Comparison of ENCODE assay signal across 9 mouse cellular contexts in genomic region chr15:82969206-82969721, GRCm38 (mm10). TPM values are rescaled to one million over a fixed set of nuclear protein-coding genes. Genes with fewer than 3 reads are reported as not detected.
DNase-seq lines count a peak whose midpoint lies in the region; ATAC-seq and TF ChIP-seq lines count a peak whose summit lies in the region.
"Had no signal": no experiment of that assay in that cellular context is flagged by ENCODE, and none has a peak within 500 bp of the region (broad histone marks: within the 10 kb centered on the region; RNA-seq: fewer than 3 reads in every experiment).

No protein-coding gene starts in this region.

- 16% methylated on average over 6 of the region's 6 CpGs for WGBS in stomach, embryonic 14.5 days
- 37% methylated on average over 6 of the region's 6 CpGs for WGBS in stomach, postnatal 0 days
- WGBS in limb, embryonic 11.5 days = 17% methylated on average over 6 of the region's 6 CpGs
- 61% methylated on average over 6 of the region's 6 CpGs for WGBS in olfactory bulb, adult 2 months

- H3K4me3 ChIP-seq in stomach, embryonic 14.5 days (ENCODE audit: low read depth, low read length) = no peak overlapping the region
- H3K4me3 ChIP-seq in stomach, postnatal 0 days (ENCODE audit: low read depth, low read length) = no peak overlapping the region
- H3K4me3 ChIP-seq in limb, embryonic 11.5 days (ENCODE audit: low read depth, low read length) = no peak overlapping the region
- H3K4me3 ChIP-seq in olfactory bulb, adult 2 months (ENCODE audit: insufficient read depth, low read depth, low read length) = no peak overlapping the region
- H3K4me3 ChIP-seq: gastrocnemius, adult 2 months had no signal

- peak overlapping the region; percentile 68 for H3K27ac ChIP-seq in stomach, embryonic 14.5 days (ENCODE audit: low read length)
- H3K27ac ChIP-seq in stomach, postnatal 0 days (replicated peaks) = no peak overlapping the region
- H3K27ac ChIP-seq in limb, embryonic 11.5 days (replicated peaks; ENCODE audit: low read depth, low read length) = peak overlapping the region; percentile 49
- peak overlapping the region; percentile 52 for H3K27ac ChIP-seq in olfactory bulb, adult 2 months (ENCODE audit: insufficient read depth, low read depth, low read length)
- H3K27ac ChIP-seq: gastrocnemius, adult 2 months had no signal

- H3K4me2 ChIP-seq in stomach, embryonic 14.5 days (replicated peaks; ENCODE audit: low read depth, low read length) = no peak overlapping the region
- no peak overlapping the region; the same call in 1 of the 2 replicates for H3K4me2 ChIP-seq in stomach, postnatal 0 days (replicated peaks; ENCODE audit: low read depth)
- peak overlapping the region; percentile 40 for H3K4me2 ChIP-seq in limb, embryonic 11.5 days (ENCODE audit: low read depth, severe bottlenecking)

- H3K9ac ChIP-seq in stomach, embryonic 14.5 days (replicated peaks; ENCODE audit: low read depth, low read length) = no peak overlapping the region
- no peak overlapping the region for H3K9ac ChIP-seq in stomach, postnatal 0 days (ENCODE audit: low read length)
- 0 out of 2 replicates have a peak overlapping the region, but pooled peaks have one; percentile 18 for H3K9ac ChIP-seq in limb, embryonic 11.5 days (ENCODE audit: low read length)

- H3K27me3 ChIP-seq in stomach, embryonic 14.5 days (ENCODE audit: control insufficient read depth, insufficient read depth, low read length) = no peaks in the 10 kb centered on the region
- no peaks in the 10 kb centered on the region; the same call in 1 of the 2 replicates for H3K27me3 ChIP-seq in stomach, postnatal 0 days (ENCODE audit: control insufficient read depth, insufficient read depth, low read length)
- 0 out of 2 replicates have a peak, but pooled peaks cover 3% of the 10 kb centered on the region for H3K27me3 ChIP-seq in limb, embryonic 11.5 days (ENCODE audit: control insufficient read depth, insufficient read depth, low read length)

- H3K9me3 ChIP-seq in stomach, embryonic 14.5 days (ENCODE audit: control insufficient read depth, low read depth, low read length) = no peaks in the 10 kb centered on the region
- no peaks in the 10 kb centered on the region for H3K9me3 ChIP-seq in stomach, postnatal 0 days (ENCODE audit: control insufficient read depth, low read length)
- H3K9me3 ChIP-seq in limb, embryonic 11.5 days (ENCODE audit: control insufficient read depth, low read length) = no peaks in the 10 kb centered on the region

- H3K4me1 ChIP-seq in stomach, embryonic 14.5 days (ENCODE audit: control insufficient read depth, insufficient read depth, low read length) = peaks cover 25% of the 10 kb centered on the region
- H3K4me1 ChIP-seq in stomach, postnatal 0 days (replicated peaks; ENCODE audit: control insufficient read depth, insufficient read depth) = no peaks in the 10 kb centered on the region; the same call in 1 of the 2 replicates
- H3K4me1 ChIP-seq in limb, embryonic 11.5 days (ENCODE audit: control insufficient read depth, insufficient read depth, low read length) = peaks cover 25% of the 10 kb centered on the region
- H3K4me1 ChIP-seq in olfactory bulb, adult 2 months (ENCODE audit: control insufficient read depth, insufficient read depth, low read length) = peaks cover 33% of the 10 kb centered on the region

- no peak for TF ChIP-seq POLR2A in olfactory bulb, adult 2 months (IDR thresholded peaks at IDR 0.05; ENCODE audit: insufficient read depth, low read depth, low read length)

- no peak for ATAC-seq in stomach, embryonic 14.5 days (ENCODE audit: insufficient number of reproducible peaks, insufficient read depth, low FRiP score, low read depth)
- no peak for ATAC-seq in stomach, postnatal 0 days (ENCODE audit: low FRiP score, low TSS enrichment)
- ATAC-seq in limb, embryonic 11.5 days (ENCODE audit: insufficient number of reproducible peaks, low FRiP score, low TSS enrichment, low read depth) = no peak

- no peak for TF ChIP-seq CTCF in stomach, postnatal 0 days (IDR thresholded peaks at IDR 0.05; ENCODE audit: low read depth)
- TF ChIP-seq CTCF in olfactory bulb, adult 2 months (IDR thresholded peaks at IDR 0.05; ENCODE audit: insufficient read depth, low read depth, low read length) = no peak

- peak; percentile 62 to 70 for DNase-seq in adrenal gland, adult (ENCODE audit: inconsistent age in 2 of 2, low spot score in 1 of 2)
- DNase-seq in adrenal gland, adult 18-20 months (ENCODE audit: low spot score in 2 of 2) = no peak
- no peak for DNase-seq in stomach, postnatal 0 days (ENCODE audit: low spot score)
- no peak for DNase-seq in limb, embryonic 11.5 days (ENCODE audit: low spot score)
- no peak for DNase-seq in cerebellum, adult 18-20 months
- DNase-seq in kidney, postnatal 25 days = no peak
- DNase-seq: gastrocnemius, adult 2 months had no signal

- no peaks in the 10 kb centered on the region for H3K36me3 ChIP-seq in stomach, embryonic 14.5 days (ENCODE audit: control insufficient read depth, insufficient read depth, low read length)
- no peaks in the 10 kb centered on the region for H3K36me3 ChIP-seq in stomach, postnatal 0 days (ENCODE audit: control insufficient read depth, insufficient read depth, low read length)
- no peaks in the 10 kb centered on the region for H3K36me3 ChIP-seq in limb, embryonic 11.5 days (ENCODE audit: control insufficient read depth, insufficient read depth, low read length)

- TF ChIP-seq EP300 in stomach, postnatal 0 days (optimal IDR thresholded peaks at IDR 0.05) = no peak

RNA-seq across cellular contexts. Expression of gene Tcf20, which starts 18.4 kb away (rescaled TPM):
- total RNA-seq in adrenal gland, adult 18-20 months (2021) = 10 to 100 TPM; 84.4 to 91.1 TPM
- 15.0 and 15.5 TPM in 2 replicates for polyA plus RNA-seq in stomach, embryonic 14.5 days (2014; fragmentation: Nextera tagmentation; extraction: Ambion mirVana)
- polyA plus RNA-seq in stomach, postnatal 0 days (2015; fragmentation: Nextera tagmentation; extraction: Ambion mirVana) = 3.6 and 3.7 TPM in 2 replicates
- 12.3 and 14.3 TPM in 2 replicates for polyA plus RNA-seq in limb, embryonic 11.5 days (2014; fragmentation: Nextera tagmentation; extraction: Ambion mirVana)
- polyA plus RNA-seq in olfactory bulb, adult 2 months (2012; ENCODE audit: insufficient read depth, insufficient read length, low replicate concordance, missing spikeins) = 82.1 TPM in 1 of 2 replicates, not detected in the other

Comparison
In these comparisons a context has a peak if more than half of its experiments do, and no peak if none do; other contexts are left out.
1. DNase-seq: peak in adrenal gland, adult (2 of 2); none in adrenal gland, adult 18-20 months (0 of 2), stomach, postnatal 0 days (single experiment), limb, embryonic 11.5 days (single experiment), cerebellum, adult 18-20 months (0 of 2) and kidney, postnatal 25 days (0 of 2).